Mouse (Mus musculus): ENCODE results near the gene Gpr83. TPM values are rescaled to one million over a fixed set of nuclear protein-coding genes. Genes with fewer than 3 reads are reported as not detected.
"Not testable (repeated sequence)": the region's sequence is repeated elsewhere in the genome, so short reads cannot be mapped to it uniquely, and the experiment has no call there.

Gpr83 gene
- polyA plus RNA-seq, 1 experiment: not detected

DNA sequence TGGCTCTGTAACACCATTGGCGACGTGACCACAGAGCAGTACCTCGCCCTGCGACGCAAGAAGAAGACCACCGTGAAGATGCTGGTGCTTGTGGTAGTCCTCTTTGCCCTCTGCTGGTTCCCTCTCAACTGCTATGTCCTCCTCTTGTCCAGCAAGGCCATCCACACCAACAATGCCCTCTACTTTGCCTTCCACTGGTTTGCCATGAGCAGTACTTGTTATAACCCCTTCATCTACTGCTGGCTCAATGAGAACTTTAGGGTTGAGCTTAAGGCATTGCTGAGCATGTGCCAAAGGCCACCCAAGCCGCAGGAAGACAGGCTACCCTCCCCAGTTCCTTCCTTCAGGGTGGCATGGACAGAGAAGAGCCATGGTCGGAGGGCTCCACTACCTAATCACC is 8.3 kb downstream of the Gpr83 start:
- DNase-seq (ENCODE audit: low spot score): no peak

DNA sequence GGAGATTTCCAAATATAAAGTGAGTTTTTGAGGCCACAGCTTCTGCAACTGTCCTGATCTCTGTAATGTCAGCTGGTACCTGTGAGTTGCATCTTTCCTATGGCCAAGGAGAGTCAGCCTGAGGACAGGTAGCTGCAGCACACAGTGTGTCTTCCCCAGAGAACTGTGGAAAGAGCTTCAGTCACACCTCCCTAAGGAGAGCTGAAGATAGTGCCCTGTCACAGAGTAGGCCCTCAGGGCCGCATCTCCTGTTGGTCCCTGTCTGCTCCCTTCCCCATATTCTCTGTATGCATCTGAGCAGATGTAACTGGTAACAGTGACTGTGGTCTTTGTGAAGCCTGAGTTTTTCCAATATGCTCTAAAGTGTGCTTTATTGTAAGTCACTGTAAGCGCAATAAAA is 10.4 kb downstream of the Gpr83 start:
- no peak for DNase-seq (ENCODE audit: low spot score)

DNA sequence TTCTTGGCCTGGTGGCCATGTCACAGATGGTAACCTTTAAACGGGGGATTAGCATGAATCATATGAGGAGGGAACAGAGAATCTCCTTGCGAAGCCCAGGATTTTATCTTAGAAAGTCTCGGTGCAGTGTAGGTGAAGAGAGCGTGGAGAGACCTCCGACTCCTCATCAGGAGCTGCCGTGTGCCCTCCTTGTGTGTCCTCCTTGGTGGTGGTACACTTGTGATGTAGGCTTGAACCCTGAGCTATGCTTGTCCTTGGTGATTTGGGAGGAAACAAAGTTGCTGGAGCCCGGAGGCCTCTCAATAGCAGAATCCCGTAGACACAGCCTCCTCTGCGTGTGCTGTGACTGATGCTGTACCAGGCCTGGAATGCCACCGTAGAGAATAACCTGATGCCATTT is 10.8 kb downstream of the Gpr83 start:
- no peak for DNase-seq (ENCODE audit: low spot score)

DNA sequence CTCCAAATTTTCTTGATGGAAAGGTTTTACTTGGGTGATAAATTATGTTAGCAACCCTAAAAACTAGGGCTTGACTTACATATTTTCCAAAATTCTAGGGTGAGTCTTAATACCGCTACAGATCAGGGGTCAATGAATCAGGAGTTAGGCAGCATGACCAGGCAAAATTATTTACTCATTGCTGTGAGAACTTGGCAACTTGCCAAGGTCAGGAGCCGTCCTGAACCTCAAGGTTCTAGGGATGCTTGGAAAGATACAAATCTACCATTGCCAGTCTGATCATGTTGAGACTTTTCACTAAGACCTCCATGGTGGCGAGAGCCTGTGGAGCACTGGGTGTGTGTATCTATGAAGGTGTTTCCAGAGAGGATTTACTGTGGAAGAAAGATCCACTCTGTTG is 11.5 kb downstream of the Gpr83 start:
- no peak for DNase-seq (ENCODE audit: low spot score)

DNA sequence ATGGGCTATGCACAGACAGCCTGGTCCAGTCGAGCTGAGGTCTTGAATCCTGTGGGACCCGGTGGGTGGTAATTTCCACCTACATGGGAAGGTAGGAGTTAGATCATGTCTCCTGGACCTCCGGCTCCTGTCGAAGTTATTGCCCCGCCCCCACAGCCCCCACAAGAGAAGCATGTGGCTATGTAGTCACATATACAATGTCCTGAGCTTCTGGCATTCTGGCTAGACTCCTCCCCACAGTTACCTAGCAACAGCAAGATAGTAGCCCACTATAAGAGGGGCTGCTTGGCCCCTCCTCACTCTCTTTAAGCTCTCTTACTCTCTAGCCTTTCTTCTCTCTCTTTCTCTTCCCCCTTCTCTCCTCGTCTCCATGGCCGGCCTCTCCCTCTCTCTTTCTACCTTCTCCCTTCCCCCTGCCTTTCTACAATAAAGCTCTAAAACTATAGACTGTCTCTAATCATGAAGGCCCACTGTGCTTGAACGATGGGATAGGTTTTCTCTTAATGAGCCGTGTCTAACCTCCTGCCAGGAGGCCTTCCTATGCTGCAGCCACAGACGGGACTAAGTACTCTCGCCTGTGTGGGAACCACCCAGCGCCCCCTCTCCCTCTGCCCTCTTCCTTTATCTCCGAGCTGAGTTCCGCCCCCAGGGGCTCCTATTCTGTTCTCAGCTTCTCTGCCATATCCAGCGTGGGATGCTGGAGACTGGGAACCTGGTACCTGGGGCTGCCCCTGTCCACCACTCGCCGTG is 12.3 kb downstream of the Gpr83 start:
- no peak for DNase-seq (ENCODE audit: low spot score)

DNA sequence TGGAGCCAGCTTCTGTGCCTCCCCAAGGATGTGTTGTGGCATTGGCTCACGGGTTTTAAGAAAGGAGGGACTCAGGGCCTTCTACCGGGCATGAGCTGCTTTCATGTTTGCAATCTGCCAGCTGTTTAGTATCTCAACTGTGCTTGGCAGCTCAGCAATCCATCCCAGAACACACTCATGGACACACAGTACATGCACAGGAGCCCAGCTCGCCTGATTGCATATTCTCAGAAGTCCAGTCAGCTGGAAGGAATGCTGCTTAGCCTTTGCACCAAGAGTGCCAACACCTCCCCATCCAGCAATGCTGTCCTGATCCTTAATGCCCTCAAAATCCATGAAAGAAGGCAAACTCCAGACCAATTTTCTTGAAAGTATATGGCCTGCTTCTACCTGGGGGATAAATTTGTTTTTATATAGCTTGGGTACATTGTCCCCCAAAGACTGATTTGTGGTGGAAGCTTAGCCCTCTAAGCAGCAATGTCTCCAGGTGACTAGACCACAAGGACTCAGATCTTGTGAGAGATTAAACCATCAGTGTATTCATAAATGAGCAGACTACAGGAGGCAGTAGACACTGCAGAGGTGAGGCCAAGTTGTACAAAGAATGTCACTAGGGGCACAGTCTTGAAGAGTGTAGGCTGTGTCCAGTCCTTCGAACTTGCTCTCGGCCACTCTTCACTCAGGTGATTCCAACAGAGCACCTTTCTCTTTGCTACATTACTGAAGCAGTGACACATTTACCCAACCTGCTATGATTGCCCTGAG is 15.9 kb downstream of the Gpr83 start:
- DNase-seq (ENCODE audit: low spot score): no peak

DNA sequence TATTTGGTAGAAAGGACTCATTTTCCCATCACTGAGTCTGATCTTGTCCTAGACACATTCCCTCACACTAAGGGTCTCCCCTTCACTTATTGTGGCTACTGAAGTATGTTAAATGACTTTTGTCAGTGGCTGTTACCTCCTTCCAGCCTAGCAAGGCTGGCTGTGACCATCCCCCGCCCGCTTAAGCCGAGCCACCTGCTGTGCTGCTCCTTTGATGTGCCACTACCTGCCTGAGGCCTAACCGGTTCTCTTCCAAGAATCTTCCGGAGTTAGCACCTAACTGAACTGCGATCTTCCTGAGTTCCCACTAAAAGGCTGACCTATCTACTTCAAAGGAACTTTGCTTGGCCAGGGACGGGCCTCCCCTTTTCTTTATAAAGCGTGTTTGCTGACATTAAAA is 16.6 kb downstream of the Gpr83 start:
- DNase-seq (ENCODE audit: low spot score): not testable (repeated sequence)

DNA sequence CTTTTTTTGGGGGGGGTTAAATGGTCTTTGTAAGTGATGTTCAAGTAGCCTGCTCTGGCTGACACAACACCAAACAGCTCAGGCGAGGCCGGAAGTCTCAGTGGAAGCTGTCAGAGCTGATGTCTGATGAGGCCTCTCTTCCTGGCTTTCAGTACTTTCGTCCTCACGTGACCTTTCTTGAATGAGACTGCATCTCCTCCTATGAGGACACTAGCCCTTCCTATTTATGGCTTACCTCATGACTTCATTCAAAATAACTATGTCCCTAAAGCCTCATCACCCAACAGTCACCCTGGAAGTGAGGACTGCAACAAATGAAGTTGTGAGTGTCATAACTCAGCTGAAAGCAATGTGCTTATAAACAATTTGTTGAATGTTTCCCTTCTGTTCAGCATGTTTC is 24.6 kb downstream of the Gpr83 start:
- DNase-seq (ENCODE audit: low spot score): no peak

DNA sequence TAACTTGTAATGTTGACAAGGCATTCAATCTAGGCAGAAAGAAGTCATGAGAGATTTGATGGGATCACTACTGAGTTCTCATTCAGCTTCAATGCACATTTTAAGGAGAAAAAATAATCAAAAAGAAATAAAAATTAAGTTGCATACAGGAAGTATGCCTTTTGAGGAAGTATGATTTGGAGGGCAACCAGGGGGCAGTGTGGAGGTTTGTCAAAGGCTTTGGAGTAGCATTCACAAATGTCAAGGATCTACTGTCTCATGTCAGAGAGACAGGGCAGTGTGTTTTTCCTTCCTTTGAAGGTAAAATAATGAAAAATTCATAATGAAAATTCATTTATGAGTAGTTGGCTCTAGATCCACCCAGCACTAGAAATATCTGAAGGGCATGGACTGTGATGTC is 25.1 kb downstream of the Gpr83 start:
- DNase-seq (ENCODE audit: low spot score): no peak

DNA sequence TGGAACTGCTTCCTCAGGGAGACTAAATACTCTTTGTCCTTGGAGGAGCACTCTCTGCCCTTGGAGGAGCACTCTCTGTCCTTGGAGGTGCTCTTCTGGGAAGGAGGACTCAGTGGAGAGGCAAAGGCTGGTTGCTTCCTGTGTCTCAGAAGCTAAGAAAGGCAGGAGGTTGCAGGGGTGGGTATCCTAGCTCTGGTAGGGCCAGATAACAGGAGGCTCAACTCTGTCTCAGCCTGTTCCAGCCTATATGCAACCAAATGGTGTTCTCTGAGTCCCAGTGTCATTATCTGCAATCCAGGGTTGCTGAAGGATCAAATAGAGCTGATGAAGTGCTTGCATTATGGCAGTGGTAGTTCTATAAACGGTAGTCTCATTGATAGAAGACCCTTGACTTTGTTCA is 25.9 kb downstream of the Gpr83 start:
- no peak for DNase-seq (ENCODE audit: low spot score)

DNA sequence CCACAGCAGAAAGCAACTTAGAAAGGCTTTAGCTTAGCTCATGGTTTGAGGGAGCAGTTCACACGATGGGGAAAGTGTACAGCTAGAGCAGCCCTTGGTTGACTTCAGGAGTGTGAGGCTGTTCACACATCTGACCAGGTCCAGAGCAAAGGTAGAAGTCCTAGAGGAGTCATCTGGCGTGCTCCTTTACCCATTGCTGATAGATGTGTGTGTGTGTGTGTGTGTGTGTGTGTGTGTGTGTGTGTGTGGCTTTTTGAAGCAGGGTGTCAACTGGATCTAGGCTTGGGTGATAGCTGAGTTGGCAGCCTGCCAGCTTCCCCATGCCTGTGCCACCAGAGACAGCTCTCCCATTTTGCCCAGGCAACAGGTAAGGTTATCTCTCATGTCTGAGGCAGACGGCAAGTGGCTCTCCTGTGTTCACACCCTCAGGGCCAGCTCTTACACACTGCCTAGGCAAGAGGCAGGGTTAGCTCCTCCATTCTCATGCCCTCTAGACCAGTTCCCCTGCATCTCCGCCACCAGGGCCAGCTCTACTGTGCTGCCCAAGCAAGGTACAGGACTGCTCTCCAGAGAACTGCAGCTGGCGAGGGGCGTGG is 27.9 kb downstream of the Gpr83 start:
- DNase-seq (ENCODE audit: low spot score): no peak

DNA sequence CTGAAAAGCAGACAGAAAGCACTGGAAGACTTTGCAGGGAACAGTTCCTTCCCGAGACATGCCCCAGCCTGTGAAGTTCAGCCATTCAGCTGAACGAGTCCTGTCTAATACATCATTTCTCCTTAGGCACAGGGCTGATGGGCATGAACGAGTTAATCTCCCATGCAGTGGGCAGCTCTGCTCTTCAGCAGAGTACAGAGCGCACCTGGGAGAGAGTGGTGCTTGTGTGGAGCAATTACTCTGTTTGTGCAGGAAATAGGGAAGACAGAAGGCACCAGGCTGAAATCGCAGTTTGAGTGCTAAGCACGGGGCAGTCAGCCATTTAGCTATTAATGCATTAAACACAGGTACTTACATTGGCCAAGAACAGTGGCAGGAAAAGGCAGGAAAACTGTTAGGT is 28.7 kb downstream of the Gpr83 start:
- DNase-seq (ENCODE audit: low spot score): no peak

DNA sequence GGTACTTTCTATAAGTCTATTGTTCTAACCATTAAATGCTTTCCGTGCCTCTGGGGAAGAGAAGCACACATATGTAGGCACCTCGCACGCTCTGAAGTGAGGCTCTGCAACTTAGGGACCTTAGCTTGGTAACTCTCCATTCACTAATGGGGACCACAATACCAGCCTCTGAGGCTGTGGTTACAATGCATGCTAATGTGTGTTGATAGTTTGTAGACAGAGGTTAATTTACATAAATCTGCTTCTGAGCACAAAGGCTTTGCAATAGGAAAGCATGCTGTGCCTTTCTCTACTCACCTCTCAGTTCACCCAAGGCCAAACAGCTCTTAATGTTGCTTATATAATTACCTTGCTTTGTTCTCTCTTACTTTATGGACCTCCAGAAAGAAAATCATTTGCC is 30.7 kb downstream of the Gpr83 start:
- DNase-seq (ENCODE audit: low spot score): no peak

DNA sequence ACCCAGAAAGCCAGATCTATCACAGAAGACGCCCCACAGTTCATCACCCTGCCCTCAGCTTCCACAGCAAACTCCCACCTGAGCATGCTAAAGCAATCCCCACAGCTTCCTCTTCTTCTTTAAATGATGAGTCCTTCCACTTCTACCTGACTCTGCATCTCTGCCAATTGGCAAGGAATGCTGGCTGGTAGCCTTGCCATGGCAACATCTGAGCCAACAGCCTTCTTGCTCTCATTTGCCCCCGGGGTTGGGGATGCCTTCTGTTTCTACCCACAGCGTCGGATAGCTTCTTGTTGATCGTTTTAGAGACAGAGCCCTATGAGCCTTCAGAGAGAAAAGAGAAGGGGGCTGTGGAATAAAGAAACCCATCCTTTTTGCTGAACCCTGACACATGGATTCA is 31.9 kb downstream of the Gpr83 start:
- DNase-seq (ENCODE audit: low spot score): no peak

DNA sequence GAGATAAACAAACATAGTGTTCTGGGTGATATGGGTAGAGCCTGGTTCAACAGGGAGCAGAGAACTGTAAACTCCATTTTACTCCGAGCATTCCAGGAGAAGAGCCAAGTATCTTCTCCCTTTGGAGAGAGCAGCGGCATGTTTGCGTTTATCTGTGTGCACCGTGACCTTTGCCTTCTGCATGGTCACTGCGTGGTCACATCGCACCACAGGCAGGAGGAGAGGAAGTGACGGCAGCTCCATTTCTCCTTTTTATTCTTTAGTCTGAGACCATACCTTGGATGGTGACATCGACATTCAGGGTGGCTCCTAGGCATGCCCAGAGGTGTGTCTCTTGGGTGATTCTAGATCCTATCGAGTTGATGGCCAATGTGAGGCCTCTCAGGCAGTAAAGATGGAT is 33.4 kb downstream of the Gpr83 start:
- no peak for DNase-seq (ENCODE audit: low spot score)

DNA sequence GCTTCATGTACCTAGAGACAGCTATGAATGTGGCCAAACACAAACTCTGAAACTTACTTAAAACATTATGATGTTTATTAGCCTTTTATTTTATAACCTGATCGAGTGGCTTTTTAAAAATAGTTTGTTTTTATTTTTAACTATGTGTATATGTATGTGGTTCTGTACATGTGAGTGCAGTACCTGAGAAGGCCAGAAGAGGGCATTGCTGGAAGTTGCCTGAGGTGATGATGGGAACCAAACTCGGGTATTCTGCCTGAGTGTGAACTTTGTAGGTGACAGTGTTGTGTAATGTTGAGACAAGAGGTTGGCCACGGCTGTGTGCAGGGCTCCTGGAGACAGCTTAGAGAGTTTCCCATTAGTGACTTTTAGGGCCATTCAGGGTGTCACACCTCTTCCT is 34.6 kb downstream of the Gpr83 start:
- DNase-seq (ENCODE audit: low spot score): no peak

DNA sequence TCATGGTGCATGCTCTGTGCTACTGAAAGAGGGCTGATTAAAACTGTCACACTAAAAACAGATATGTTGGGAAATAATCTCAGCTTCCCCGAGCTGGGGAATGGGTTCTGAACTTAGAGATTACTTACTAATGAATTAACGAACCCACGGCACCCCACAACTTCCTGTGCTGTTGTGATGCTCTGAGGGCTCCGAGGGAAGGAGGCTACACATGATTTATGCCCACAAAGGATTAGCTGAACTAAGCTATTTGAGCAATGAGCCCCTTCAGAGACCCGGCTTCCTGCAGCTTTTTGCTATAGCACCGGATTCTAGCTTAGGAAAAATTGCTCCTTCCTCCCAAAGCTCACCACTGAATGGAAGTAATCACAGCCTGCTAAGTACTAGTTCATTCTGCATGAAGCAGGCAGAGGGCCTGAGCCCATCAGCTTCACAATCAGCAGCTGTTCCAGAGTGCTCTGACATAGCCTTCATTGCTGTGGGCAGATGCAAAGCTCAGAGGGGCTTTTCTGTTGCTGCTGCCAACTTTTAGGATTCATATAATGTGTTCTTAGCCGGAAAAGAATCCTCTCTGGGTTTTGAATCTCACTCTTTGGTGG is 35.3 kb downstream of the Gpr83 start:
- DNase-seq (ENCODE audit: low spot score): no peak

DNA sequence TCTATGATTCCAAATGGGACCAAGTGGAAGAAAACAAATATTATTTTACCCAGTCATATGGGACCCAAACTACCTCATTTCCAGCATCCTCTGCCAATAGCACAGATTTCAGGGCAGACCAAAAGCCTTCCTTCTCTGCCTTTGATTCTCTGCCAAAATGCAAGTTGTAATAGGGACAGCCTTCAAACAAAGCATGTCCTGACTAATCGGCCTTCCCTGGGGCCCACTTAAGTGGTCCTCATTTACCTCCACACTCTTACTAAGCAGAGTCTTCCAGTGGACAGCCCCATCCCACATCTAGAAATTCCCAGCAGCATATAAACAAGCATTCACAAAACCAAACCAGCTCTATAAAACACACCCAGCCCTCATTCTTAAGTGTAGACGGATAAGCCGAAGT is 37.1 kb downstream of the Gpr83 start:
- DNase-seq (ENCODE audit: low spot score): no peak

DNA sequence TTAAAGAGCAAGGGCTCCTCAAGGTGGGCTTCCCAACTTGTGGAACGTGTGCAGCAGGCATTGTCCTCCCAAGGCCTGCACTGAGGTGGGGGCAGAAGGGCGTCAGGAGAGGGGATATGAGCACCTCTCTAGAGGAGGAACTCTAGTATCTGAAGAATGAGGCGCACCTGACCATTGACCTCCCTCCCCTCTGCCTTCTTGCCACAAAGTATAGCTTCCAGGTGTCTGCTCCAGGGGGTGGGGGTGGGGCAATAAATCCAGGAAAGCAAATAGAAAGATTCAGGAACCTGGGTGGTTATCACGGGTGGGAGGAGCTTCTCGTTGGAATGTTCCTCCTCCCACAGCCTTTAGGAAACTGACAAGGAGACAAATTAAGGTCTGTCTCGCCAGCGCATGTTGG is 41.7 kb downstream of the Gpr83 start:
- no peak for DNase-seq (ENCODE audit: low spot score)

DNA sequence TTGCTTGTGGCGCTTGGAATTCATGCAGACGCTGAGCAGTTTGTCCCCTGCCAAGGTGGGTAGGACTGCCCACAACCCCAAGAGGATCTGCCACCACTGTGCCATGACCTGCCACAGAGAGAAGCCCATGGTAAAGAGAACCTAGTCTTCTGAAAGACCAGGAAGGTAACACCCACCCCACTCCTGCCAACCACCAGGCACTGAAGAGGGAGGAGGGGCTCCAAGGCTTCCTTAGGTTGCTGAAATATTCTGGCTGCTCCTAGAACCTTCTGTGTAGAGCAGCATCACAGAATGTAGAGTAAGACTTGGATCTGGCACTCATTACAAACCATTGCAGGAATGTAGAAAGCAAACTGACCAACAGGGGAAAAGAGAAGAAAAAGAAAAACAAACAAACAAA is 42.4 kb downstream of the Gpr83 start:
- DNase-seq (ENCODE audit: low spot score): no peak

DNA sequence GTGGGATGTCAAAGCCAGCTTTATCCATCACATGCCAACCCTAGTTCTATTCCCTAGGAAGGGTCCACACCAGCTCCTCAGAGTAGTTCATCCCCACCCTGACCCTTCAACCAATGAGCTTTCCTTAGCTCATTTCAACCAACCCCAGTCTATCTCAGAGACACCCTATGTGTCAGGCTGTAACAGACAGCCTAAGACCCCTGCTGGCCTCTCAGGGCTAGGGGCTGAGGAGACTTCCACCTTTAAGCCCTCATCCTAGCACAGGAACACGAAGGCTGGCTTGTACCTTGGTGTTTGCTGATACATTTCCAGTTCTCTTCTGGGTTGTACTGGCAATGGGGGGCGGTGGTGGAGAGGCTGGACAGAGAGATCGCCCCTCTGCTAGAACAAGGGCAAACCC is 43.0 kb downstream of the Gpr83 start:
- no peak for DNase-seq (ENCODE audit: low spot score)

DNA sequence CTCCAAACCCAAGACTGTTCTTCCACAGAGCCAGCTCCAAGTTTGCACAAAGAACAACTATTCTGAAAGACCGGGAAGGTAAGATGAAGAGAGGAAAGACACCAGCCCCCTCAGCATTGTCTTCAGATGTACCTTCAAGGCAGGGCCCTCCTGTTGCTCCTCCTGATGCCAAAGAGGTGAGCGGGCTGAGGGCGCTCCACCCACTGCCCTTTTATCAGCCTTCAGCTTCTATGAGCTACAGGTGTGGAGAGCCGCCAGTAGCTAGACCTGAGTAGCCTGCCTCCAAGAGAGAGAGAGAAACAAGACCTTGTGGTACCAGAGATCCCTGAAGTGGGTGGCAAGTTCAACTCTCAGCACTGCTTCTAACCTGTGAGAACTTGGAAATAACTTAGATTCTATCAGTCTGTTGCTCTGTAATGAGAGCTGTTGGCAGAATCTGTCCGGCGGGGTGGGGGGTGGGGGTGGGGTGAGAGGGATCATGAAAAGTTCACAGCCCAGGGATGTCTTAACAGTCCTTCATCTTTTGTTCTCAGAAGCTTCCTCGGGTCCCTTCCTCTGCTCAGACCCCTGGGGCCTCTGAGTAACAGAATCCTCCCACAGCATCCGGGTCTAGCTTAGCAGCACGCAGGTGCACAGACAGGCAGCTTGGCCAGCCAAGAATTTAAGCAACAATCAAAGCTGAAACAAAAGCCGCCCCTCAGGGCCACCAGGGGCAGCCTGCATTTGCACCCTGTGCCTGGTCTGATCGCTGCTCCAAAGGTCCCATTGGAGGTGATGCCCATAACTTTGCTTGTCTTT is 43.8 kb downstream of the Gpr83 start, which contains the start of gene Izumo1r:
Gene Izumo1r, minus strand, starts transcription at position 369 of the 798 bp plus-strand sequence.
- DNase-seq (ENCODE audit: low spot score): no peak

All from urinary bladder, adult 2 months (tissue).